Mouse (Mus musculus): Measurements from ENCODE around the gene Ubxn7. TPM values are rescaled to one million over a fixed set of nuclear protein-coding genes. Genes with fewer than 3 reads are reported as not detected.

The Ubxn7 gene
- polyA plus RNA-seq, 1 experiment: 11.9 TPM

DNA sequence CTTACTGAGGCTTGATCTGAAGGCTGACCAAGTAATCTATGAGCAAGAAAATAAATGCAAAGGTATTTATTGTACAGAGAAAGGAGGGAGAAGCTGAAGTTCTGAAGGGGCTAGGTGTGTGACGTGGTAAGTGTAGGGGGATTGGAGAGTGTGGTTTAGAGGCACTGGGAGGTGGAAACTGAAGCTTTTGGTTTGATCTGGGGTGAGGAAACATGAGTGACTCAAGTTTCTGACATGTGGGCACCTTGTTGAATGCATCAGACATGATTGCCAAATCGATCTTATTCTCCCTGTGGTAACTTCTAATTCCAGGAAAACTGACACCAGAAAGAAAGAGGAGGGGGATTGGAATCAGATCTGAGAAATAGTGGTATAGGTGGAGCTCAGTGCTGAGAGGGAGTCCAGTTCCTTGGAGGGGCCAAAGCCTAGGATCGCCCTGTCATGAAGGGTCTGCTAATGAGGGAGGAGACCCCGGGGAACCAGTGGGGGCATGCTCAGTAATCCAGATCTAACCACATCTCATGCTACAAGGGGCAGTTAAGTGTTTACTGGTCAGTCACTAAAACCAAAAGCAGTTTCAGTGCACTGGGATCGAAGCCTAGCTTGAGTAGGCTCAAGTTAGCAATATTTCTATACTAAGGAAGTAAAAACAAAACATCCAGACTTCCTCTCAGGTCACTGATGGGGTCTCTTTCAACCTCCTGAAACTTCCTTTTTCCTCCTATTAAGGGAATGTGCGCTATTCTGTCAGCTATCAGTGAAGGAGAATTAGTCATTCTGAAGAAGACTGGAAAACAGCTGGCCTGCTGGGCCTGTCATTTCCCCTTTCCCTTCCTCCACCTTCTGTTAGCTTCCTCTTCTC, 63.9 kb downstream of the Ubxn7 start:
- Histone ChIP-seq H3K36me3 (ENCODE audit: control insufficient read depth, insufficient read depth) (peaks cover 9% of the 10 kb centered on the region), H3K27me3 (ENCODE audit: control insufficient read depth, insufficient read depth, insufficient read length) (no peaks in the 10 kb centered on the region), H3K79me2 (ENCODE audit: control insufficient read depth, insufficient read depth) (no peaks in the 10 kb centered on the region), H3ac (ENCODE audit: control insufficient read depth, insufficient read length) (no peak overlapping the region), H3K4me3 (no peak overlapping the region), H3K4me2 (ENCODE audit: low read depth) (no peak overlapping the region)
- no peak for TF ChIP-seq MYOD1 (IDR thresholded peaks at IDR 0.05; ENCODE audit: control insufficient read depth in 1 of 3, insufficient read length in 2 of 3, low read depth in 2 of 3)
- no peak for TF ChIP-seq USF1 (IDR thresholded peaks at IDR 0.05; ENCODE audit: low read depth)
- TF ChIP-seq REST (IDR thresholded peaks at IDR 0.05; ENCODE audit: insufficient read depth, insufficient read length): no peak
- TF ChIP-seq POLR2AphosphoS2 (IDR thresholded peaks at IDR 0.05; ENCODE audit: insufficient read length, low read depth): no peak
- TF ChIP-seq TCF3 (IDR thresholded peaks at IDR 0.05; ENCODE audit: insufficient read length, low read depth): no peak
- no peak for TF ChIP-seq CEBPB (IDR thresholded peaks at IDR 0.05; ENCODE audit: insufficient read depth, poor library complexity, severe bottlenecking)
- no peak for TF ChIP-seq E2F4 (IDR thresholded peaks at IDR 0.05; ENCODE audit: insufficient read depth)
- TF ChIP-seq SRF (IDR thresholded peaks at IDR 0.05; ENCODE audit: control insufficient read depth, insufficient read length, low read depth): no peak
- no peak for TF ChIP-seq POLR2A (IDR thresholded peaks at IDR 0.05; ENCODE audit: insufficient read length, low read depth)
- no peak for TF ChIP-seq TCF12 (IDR thresholded peaks at IDR 0.05; ENCODE audit: insufficient read depth, poor library complexity, severe bottlenecking)

DNA sequence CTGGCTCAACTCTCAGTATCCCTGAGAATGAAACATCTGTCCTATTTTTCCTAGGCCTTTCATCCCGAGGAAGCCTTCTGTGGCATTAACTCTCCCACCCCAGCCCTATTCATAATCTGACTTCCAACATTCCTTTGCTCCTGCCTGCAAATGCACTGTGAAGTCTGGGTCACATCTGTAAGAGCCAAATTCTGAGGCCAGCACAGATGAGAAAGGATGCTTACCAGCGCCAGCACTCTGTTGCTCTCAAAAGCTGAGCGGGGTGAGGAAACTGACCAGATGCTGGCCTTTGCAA, 64.4 kb downstream of the Ubxn7 start:
- no peak overlapping the region for H3ac ChIP-seq (ENCODE audit: control insufficient read depth, insufficient read length)
- peaks cover 3% of the 10 kb centered on the region for H3K36me3 ChIP-seq (ENCODE audit: control insufficient read depth, insufficient read depth)
- no peaks in the 10 kb centered on the region for H3K27me3 ChIP-seq (ENCODE audit: control insufficient read depth, insufficient read depth, insufficient read length)
- H3K4me2 ChIP-seq (ENCODE audit: low read depth): no peak overlapping the region
- TF ChIP-seq E2F4 (IDR thresholded peaks at IDR 0.05; ENCODE audit: insufficient read depth): no peak
- H3K79me2 ChIP-seq (ENCODE audit: control insufficient read depth, insufficient read depth): no peaks in the 10 kb centered on the region
- no peak overlapping the region for H3K4me3 ChIP-seq

DNA sequence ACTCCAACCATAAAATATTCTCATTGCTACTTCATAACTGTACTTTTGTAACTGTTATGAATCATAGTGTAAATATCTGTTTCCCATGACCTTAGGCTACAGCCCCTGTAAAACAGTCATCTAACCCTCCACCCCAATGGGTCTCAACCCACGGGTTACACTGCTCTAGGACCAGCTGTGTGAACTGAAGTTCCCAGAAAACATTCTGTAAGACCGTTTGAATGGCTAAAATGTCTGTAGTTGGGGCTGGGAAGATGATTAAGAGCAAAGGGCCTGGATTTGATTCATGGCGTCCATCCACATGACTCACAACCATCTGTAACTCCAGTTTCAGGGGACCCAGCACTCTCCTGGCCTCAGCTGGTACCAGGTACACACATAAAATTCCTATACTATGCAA, 66.1 kb downstream of the Ubxn7 start:
- Histone ChIP-seq H3K4me3 (no peak overlapping the region), H3ac (ENCODE audit: control insufficient read depth, insufficient read length) (no peak overlapping the region), H3K27me3 (ENCODE audit: control insufficient read depth, insufficient read depth, insufficient read length) (no peaks in the 10 kb centered on the region), H3K36me3 (ENCODE audit: control insufficient read depth, insufficient read depth) (no peaks in the 10 kb centered on the region), H3K79me2 (ENCODE audit: control insufficient read depth, insufficient read depth) (no peaks in the 10 kb centered on the region), H3K4me2 (ENCODE audit: low read depth) (no peak overlapping the region)
- TF ChIP-seq REST (IDR thresholded peaks at IDR 0.05; ENCODE audit: insufficient read depth, insufficient read length) (no peak), POLR2A (IDR thresholded peaks at IDR 0.05; ENCODE audit: insufficient read length, low read depth) (no peak), MYOD1 (IDR thresholded peaks at IDR 0.05; ENCODE audit: control insufficient read depth in 1 of 3, insufficient read length in 2 of 3, low read depth in 2 of 3) (no peak), SRF (IDR thresholded peaks at IDR 0.05; ENCODE audit: control insufficient read depth, insufficient read length, low read depth) (no peak), MAX (IDR thresholded peaks at IDR 0.05; ENCODE audit: low read depth) (no peak), TCF3 (IDR thresholded peaks at IDR 0.05; ENCODE audit: insufficient read length, low read depth) (no peak), USF1 (IDR thresholded peaks at IDR 0.05; ENCODE audit: low read depth) (no peak), E2F4 (IDR thresholded peaks at IDR 0.05; ENCODE audit: insufficient read depth) (no peak), TCF12 (IDR thresholded peaks at IDR 0.05; ENCODE audit: insufficient read depth, poor library complexity, severe bottlenecking) (no peak), MYOG (IDR thresholded peaks at IDR 0.05; ENCODE audit: control insufficient read depth in 1 of 3, insufficient read depth in 1 of 3, insufficient read length in 2 of 3, low read depth in 2 of 3) (no peak), CEBPB (IDR thresholded peaks at IDR 0.05; ENCODE audit: insufficient read depth, poor library complexity, severe bottlenecking) (no peak), POLR2AphosphoS2 (IDR thresholded peaks at IDR 0.05; ENCODE audit: insufficient read length, low read depth) (no peak)

DNA sequence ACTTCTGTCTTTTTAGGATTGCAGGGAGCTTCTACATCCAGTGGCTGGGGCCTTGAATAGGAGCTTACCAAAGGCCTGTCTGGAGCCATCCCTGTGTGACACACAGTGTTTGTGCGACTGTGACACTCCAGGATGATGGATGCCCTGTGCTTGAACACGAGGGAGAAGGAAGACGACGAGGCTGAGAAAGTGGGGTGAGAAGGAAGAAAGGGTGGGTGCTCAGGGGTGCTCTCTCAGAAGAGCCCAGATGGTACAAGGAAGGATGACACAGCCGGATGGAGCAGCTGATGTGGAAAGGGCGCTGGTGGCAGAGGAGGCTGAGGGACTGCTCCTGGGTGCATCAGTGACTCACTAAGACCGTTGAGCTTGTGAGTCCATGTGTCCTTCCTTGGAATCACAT, 68.2 kb downstream of the Ubxn7 start, which contains the start of gene Tm4sf19:
Gene Tm4sf19 (plus strand): TSS at position 240 of the 400 bp plus-strand sequence.
- TF ChIP-seq POLR2A (IDR thresholded peaks at IDR 0.05; ENCODE audit: insufficient read length, low read depth) (no peak), TCF3 (IDR thresholded peaks at IDR 0.05; ENCODE audit: insufficient read length, low read depth) (no peak), TCF12 (IDR thresholded peaks at IDR 0.05; ENCODE audit: insufficient read depth, poor library complexity, severe bottlenecking) (no peak), CEBPB (IDR thresholded peaks at IDR 0.05; ENCODE audit: insufficient read depth, poor library complexity, severe bottlenecking) (no peak), SRF (IDR thresholded peaks at IDR 0.05; ENCODE audit: control insufficient read depth, insufficient read length, low read depth) (no peak), MYOD1 (IDR thresholded peaks at IDR 0.05; ENCODE audit: control insufficient read depth in 1 of 3, insufficient read length in 2 of 3, low read depth in 2 of 3) (no peak), POLR2AphosphoS2 (IDR thresholded peaks at IDR 0.05; ENCODE audit: insufficient read length, low read depth) (no peak), USF1 (IDR thresholded peaks at IDR 0.05; ENCODE audit: low read depth) (no peak), MAX (IDR thresholded peaks at IDR 0.05; ENCODE audit: low read depth) (no peak), REST (IDR thresholded peaks at IDR 0.05; ENCODE audit: insufficient read depth, insufficient read length) (no peak), E2F4 (IDR thresholded peaks at IDR 0.05; ENCODE audit: insufficient read depth) (no peak), MYOG (IDR thresholded peaks at IDR 0.05; ENCODE audit: control insufficient read depth in 1 of 3, insufficient read depth in 1 of 3, insufficient read length in 2 of 3, low read depth in 2 of 3) (no peak)
- Histone ChIP-seq H3ac (ENCODE audit: control insufficient read depth, insufficient read length) (no peak within 1 kb of the TSS), H3K27me3 (ENCODE audit: control insufficient read depth, insufficient read depth, insufficient read length) (no peaks in the 10 kb centered on the region), H3K4me3 (no peak within 1 kb of the TSS), H3K36me3 (ENCODE audit: control insufficient read depth, insufficient read depth) (no peaks in the 10 kb centered on the region), H3K79me2 (ENCODE audit: control insufficient read depth, insufficient read depth) (no peaks in the 10 kb centered on the region), H3K4me2 (ENCODE audit: low read depth) (no peak within 1 kb of the TSS)
